Mouse (Mus musculus): Measurements from ENCODE around the gene Arid1b.

DNA sequence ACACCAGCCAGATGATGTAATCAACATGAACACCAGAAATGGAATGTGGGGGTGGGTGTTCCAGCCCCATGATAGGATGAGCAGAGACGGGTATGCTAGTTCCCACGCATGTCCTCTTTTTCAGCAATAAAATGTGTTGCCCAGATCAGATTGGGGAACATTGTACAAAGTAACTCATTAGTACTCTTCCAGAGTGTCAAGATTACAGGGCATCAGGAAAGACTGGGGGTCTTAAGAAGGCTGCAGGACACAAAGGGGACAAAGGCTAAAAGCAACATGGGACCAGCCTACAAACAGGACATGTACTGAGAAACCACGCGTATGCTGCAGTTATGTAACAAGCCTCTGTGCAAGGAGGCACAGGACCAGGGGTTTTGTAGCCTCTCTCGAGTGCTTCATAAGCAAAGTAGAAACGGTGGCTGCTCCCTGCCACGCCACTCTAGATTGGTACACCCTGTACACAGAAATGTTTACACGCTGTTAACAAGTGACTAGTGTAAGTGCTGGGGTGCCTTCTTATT, 267.1 kb downstream of the Arid1b start:
- TF ChIP-seq EP300 (IDR thresholded peaks at IDR 0.05; ENCODE audit: low read depth) (no peak), CTCF (IDR thresholded peaks at IDR 0.05; ENCODE audit: low read depth) (no peak)

Measured in liver, postnatal 0 days (tissue).